Mouse (Mus musculus) c-Kit-positive CD71-positive TER-119-positive erythroid progenitor cells, embryonic 14.5 days (primary cell): ENCODE measurements around the gene Tmtc1.

Experiments used
- DNase-seq: peaks from one replicate; pipeline ENCODE4 v3.0.0-alpha.2; 2013; ENCODE audit warnings: low spot score

The Tmtc1 gene

GRCm38 (mm10) chr6:148310981-148311380 is 133.2 kb downstream of the Tmtc1 start:
- no peak for DNase-seq

- no peak for DNase-seq
These were observed 138.4 kb downstream of the Tmtc1 start for GRCm38 (mm10) chr6:148305821-148306220.

GRCm38 (mm10) chr6:148305191-148305590 is 139.0 kb downstream of the Tmtc1 start:
- DNase-seq, result no peak

GRCm38 (mm10) chr6:148302261-148302660 is 141.9 kb downstream of the Tmtc1 start:
- DNase-seq, result no peak

- DNase-seq, result no peak
These were observed 147.1 kb downstream of the Tmtc1 start for GRCm38 (mm10) chr6:148297086-148297485.

GRCm38 (mm10) chr6:148296418-148296817 is 147.8 kb downstream of the Tmtc1 start:
- DNase-seq, result no peak

- no peak for DNase-seq
These were observed 149.7 kb downstream of the Tmtc1 start for GRCm38 (mm10) chr6:148294506-148294905.

- DNase-seq, result no peak
These were observed 153.3 kb downstream of the Tmtc1 start for GRCm38 (mm10) chr6:148290865-148291264.

GRCm38 (mm10) chr6:148283224-148283881 is 160.8 kb downstream of the Tmtc1 start:
- DNase-seq, result no peak

GRCm38 (mm10) chr6:148279240-148279639 is 164.9 kb downstream of the Tmtc1 start:
- DNase-seq, result no peak

GRCm38 (mm10) chr6:148276418-148276817 is 167.8 kb downstream of the Tmtc1 start:
- no peak for DNase-seq

- DNase-seq, result no peak
These were observed 169.1 kb downstream of the Tmtc1 start for GRCm38 (mm10) chr6:148275046-148275445.

GRCm38 (mm10) chr6:148260729-148261101 is 183.5 kb downstream of the Tmtc1 start:
- DNase-seq, result no peak

- DNase-seq, result no peak
These were observed 184.0 kb downstream of the Tmtc1 start for GRCm38 (mm10) chr6:148259979-148260728.

- DNase-seq, result no peak
These were observed 185.1 kb downstream of the Tmtc1 start for GRCm38 (mm10) chr6:148259074-148259473.

GRCm38 (mm10) chr6:148257805-148258204 is 186.4 kb downstream of the Tmtc1 start:
- no peak for DNase-seq

- no peak for DNase-seq
These were observed 188.1 kb downstream of the Tmtc1 start for GRCm38 (mm10) chr6:148256109-148256508.

- no peak for DNase-seq
These were observed 188.7 kb downstream of the Tmtc1 start for GRCm38 (mm10) chr6:148255395-148256053.

GRCm38 (mm10) chr6:148249221-148249620 is 195.0 kb downstream of the Tmtc1 start:
- DNase-seq, result no peak

- peak; percentile 34 for DNase-seq
These were observed 195.6 kb downstream of the Tmtc1 start for GRCm38 (mm10) chr6:148248625-148249024.

- no peak for DNase-seq
These were observed 197.6 kb downstream of the Tmtc1 start for GRCm38 (mm10) chr6:148246544-148246943.

- DNase-seq, result no peak
These were observed 199.4 kb downstream of the Tmtc1 start for GRCm38 (mm10) chr6:148244836-148245235.

GRCm38 (mm10) chr6:148242304-148242703 is 201.9 kb downstream of the Tmtc1 start:
- DNase-seq, result no peak
